Mouse (Mus musculus) cerebellum, postnatal 4 days (tissue): ENCODE results near the gene Peli2.

ENCODE experiments used
- DNase-seq, 2 experiments: peaks; one replicate each; pipeline ENCODE4 v3.0.0; 2022; ENCODE audit warnings: low spot score in 2 of 2, mixed read lengths in 1 of 2

Peli2 gene

DNA sequence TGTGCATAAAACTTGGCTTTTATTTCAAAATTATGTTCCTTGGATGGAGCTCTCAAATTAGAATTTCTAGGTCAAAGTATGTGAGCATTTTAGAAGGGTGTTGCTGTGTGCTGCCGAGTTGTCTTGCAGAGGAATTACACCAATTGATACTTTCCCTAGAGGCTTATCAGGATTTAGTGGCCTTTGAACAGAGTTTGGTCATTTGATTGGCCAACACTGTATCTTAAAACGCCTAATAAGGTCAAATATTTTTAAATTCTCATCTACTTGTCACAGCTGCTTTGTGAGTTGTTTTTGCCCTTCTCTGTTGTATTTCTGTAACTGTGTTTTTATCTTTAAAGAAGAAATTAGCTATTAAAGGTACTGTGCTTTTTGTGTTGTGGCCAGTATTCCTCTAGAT, 32.4 kb downstream of the Peli2 start:
- no peak for DNase-seq

DNA sequence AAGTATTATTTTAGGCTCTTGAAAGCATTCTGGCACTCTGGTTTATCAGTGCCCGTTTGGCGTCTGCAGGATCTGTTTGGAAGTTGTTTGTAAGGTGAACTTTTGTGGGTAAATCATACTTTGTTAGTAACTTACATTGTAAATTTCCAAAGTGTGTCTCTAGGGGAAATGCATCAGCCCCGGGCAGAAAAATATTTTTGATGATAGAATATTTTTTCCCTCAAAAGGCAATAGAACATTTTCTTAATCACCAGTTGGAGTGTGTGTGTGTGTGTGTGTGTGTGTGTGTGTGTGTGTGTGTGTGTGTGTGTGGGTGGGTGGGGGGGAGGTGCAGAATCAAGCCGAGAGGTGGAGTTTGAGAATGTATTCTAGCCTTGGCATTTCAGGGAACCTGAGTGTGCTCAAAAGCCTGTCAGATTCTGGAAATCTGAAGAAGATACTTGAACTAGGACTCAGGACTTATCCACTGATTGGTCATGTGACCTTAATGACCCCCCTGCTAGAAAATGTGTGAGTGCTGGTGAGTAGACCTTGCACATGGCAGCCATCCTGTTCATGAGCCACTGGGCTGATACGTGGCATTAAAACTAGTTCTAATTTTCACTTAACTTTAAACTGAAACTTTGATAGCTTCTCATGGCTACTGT, 33.4 kb downstream of the Peli2 start:
- DNase-seq, result no peak

DNA sequence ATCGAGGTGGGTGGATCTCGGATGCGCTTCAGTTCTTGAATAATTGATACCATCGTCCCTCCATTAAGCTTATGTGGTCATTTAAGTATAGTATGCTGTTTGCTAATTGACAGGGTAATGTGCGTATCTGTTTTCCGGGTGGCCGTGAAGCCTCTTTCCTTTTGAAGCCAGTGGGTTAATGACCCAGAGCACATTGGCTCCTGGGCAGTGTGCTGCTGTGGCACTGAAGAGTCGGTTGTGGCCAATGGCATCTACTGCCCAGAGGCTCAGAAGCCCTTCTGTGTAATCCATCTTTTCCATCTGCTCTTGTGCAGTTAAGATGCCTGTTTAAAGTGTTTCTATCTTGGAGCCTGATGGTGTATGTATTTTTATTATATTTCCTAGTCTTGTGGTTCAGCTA, 34.0 kb downstream of the Peli2 start:
- no peak for DNase-seq

DNA sequence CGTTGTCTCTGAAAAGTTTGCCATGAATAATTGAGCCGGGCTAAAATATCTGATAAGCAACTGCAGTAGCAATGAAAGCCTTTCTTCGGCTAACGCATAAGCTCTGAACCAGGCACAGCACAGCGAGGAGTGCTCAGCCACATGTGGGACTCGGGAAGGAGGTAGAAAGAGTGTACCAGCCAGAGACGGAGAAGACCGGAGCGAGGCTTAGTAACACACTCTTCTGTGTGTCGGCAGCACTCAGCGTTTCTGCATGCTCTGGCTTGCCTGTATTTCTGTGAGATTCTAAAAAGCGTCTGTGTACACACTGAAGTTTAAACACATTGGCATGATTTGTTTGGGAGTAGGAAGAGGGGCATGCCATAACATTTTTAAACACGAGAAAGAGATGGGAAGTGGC, 34.5 kb downstream of the Peli2 start:
- DNase-seq, result no peak

DNA sequence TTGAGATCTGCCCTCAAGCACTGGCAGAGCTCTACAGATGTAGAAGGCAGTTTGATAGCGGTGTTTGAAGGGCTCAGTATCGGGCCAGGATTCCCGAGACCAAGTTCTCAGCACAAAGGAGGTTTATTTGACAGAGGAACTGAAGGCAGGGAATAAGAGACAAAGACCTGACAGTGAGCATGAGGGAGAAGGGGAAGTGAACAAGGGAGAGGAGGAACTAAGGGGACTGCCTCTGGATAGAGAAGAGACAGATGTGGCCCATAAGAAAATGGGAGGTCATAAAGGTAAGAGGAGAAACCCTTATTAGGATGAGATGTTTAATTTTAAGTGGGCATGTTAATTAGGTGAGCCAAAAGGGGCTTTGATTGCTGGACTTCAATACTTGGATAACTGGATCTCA, 36.5 kb downstream of the Peli2 start:
- DNase-seq, result no peak

DNA sequence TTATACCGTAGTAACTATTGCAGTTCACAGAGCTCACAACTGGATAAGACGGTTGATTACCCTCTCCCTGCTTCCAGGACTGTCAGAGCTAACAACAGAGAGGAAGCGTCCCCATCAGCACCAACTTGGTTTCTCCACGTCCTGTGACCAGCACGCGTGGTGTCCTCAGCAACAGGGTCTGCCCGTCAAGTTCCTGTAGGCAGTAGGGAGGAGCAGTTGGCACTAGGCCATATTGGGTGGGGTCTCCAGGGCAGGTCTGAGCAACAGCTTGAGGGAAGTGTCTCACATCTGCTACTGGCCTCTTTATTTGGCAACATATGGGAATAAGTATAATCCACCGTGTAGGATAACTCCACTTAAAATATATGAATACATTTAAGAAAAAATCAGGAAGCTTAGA, 37.2 kb downstream of the Peli2 start:
- no peak for DNase-seq

DNA sequence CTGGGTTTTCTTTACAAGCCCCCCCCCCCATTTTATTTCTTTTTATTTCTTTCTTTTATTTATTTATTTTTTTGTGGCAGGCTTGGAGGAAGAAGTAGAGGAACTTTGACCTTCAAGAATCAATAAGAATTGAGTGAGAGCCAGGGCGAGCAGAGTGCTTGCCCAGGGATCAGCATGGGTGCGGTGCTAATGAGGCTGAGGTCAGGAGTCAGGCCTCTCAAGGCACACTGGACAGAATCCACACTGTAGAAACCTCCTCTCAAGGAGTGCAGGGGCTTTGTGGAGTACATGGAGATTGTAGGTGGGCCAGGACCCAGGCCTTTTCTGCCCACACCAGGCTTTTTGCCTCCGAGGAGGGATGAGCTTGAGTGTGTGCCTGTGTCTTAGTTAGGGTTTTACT, 38.8 kb downstream of the Peli2 start:
- DNase-seq, result no peak

DNA sequence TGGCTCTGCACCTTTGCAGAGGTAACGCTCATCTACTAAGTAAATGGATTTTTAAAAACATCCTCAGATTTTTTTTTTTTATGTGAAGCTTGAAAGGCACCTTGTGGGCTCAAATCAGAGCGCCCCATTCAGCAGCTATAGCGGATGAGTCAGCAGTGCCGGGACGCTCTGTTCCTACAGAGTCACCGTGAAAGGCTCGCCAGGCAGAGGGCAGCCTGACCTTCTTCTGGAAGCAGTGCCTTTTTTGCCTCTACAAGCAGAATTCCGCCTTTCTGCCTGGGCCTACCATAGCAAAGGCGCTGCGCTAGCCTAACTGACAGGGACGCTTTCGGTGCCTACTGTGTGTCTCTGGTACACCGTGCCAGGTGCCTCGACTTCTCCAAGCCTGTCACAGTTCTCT, 41.8 kb downstream of the Peli2 start:
- no peak for DNase-seq

DNA sequence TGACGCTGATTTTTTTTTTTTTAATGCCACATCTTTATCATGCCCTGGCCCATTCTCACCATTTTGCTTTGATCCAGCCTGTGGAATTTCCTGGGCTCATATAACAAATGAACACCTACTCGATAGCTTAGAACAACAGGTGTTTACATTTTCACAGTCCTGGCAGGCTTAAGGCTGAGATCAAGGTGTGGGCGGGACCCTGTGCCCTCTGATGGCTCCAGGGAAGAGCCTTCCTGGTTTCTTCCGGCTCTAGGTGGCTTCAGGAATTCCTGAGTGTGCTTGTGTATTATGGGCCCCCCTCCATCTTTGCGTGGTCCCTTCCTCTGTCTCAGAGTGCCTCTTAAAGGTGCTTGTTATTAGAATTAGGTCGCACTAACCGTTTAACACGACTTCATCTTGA, 44.3 kb downstream of the Peli2 start:
- no peak for DNase-seq

DNA sequence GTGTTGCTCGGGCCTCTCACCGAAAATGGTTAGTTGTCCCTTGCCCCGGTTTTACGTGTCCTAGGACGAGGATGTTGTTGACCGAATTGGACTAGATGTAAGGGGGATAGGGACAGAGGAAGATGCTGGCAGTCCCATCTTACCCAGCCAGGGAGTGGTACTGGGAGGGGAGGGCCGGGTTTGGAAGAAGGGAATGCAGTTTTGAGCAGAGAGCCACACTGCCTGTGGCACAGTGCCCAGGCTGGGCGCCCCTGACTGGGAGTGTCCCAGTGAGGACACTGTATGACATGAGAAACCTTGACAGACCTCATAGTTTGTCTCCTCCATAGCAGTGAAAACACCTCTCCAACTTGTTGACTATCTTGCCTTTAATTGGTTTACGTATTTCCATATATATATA, 45.8 kb downstream of the Peli2 start:
- DNase-seq, result no peak

DNA sequence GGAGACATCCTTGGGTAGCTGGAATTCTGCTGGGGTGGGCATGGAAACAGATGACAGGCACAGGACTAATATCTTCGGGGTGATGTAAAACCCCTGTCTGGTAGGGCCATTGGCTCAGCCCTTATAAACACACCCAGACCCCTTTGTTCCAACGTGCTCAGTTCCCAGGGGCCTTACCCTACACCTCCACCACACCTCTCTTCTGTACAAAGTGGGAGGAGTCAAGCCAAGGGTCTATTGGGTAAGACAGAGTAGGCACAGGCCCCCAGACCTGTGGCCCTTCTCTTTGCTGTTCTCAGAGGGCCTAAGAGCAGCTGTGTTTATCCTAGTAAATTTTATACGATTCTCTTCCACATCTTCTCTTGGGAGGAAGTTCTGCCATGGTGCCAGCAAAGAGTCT, 46.4 kb downstream of the Peli2 start:
- no peak for DNase-seq

DNA sequence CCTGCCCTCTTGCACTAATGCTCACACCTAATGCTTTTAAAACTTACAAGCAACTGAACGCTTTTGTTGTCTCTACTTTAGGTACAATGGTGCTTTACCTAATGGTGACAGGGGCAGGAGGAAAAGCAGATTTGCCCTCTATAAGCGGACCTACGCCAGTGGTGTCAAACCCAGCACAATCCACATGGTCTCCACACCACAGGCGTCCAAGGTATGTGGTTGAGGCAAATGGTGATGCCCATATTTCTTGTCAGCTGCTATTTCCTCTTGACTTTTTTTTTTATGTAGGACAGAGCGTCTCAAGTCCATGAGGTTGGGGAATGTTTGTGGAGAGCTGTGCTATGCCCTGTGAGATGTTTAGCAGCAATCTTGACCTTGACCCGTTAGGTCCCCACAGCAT, 47.5 kb downstream of the Peli2 start:
- DNase-seq, result no peak

DNA sequence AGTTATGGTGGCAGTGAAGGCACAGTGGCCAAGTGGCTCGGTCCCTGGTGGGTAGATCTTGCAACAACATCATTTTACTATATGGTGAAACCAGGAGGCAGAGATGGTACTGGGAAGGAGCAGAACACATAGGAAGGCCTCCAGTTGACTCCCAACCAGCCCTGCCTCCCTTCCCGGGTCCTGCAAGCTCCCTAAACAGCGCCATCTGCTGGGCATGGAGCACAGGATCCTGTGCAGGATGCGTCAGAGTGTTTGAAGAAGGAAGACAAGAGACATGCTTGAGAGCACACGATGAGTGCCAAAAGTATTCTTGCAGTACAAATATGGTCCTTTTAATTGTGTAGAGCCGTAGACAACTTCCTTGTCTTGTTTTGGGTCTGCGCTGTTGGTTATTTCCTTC, 49.3 kb downstream of the Peli2 start:
- DNase-seq, result peak in 1 of 2 experiments; percentile 69

DNA sequence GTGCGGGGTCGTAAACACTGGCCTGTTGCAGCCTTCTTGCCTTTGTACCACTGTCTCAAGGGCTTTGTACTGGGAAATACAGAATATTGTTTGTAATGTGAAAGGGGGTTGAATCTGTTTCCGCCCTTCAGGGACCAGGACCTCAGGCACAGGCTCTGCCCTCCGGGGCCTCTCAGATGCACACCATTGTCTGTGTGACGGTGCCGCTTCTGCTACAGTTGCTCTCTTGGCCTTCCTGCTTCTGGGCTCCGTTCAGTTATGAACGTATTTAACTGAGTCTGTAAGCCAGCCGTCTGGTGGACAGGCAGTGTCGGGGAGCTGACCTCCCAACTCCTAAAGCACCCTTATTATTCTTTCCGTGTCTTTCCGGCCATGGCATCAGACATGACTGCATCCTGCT, 50.6 kb downstream of the Peli2 start:
- DNase-seq, result no peak

DNA sequence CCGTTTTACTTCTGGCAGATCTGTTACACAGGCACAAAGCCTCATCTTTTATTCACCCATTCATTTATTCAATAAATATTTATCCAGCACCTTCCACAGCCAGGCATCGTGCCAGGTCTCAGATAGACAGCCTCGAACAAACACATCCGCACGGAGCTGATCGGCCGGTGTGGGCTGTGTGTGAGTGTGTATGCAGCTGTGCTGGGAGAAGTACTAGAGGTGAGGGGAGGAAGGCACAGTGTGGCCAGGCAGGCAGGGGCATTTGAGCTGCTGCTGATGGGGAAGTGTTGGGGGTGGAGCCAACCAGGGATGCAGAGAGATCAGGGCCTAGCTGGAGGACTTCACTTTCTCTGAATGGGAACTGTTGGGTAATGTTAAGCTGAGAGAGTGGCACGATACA, 51.4 kb downstream of the Peli2 start:
- DNase-seq, result no peak

DNA sequence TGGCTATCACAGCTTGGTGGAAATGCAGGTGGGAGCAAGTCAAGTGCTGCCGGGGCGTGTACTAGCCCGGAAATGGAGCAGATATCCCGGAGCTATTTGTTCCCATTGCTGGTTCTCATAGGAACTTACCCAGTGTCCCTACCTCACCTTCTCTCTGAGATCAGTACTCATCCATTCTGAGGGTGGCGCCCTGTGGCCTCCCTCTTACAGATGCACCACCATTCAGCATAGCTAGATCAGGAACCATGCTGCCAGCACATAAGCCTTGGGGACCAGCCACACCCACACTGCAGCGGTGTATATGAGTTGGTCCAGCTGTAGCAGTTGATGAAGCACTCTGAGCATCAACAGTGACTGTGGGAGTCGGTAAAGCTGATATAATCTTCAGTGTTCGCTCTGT, 52.3 kb downstream of the Peli2 start:
- DNase-seq, result peak in 1 of 2 experiments; percentile 3

DNA sequence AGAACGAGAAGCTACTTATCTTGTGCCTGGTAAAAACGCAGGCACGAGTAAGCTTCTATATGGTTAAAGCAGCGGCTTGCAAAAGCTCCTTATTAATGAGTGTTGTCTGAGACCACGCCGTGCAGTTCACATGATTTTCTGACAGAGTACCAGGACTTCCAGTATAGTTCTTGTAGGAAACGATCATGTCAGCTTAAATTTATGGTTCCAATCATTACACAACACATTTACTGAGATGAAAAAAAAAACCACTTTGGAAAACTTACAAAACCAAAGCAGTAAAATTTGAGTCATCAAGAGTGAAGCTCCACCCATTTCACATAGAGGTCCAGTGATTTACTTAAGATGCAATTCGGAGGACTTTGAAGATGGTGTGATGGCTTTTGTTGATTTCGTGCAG, 53.2 kb downstream of the Peli2 start:
- no peak for DNase-seq

DNA sequence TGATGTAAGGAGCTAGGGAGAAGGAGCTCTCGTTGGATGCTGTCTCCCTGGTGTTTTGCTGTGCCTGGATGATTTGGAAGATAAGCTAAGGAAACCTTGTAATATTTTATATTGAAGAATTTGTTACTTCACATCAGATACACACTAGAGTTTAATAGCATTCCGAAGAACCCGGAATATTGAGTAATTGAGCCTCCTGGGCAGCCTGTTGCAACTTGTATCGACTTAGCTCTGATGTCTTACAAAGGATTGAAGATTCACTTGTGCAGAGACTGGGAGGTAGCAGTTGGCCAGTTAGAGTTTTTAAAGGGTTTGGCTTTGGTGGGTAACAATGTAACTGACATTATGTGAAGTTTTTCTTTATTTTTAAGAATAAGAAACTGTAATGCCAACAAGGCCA, 53.7 kb downstream of the Peli2 start:
- no peak for DNase-seq

DNA sequence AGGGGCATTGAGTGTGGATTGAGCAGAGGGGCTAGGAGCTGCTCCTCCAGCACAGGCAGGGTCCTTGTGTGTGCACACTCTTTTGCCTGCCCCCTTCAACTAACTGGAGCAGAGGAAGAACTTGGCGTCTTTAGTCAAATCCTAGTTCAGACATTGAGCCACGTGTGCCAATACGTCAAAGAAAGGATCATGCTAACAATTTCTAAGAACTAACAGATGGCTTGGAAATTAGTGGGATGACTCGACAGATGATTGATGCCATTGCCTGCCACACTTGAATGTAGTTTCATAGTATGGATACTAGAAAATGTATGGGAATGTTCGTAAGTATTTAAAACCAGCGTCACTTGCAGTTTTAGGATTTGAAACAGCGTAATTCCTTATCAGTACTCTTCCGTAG, 54.5 kb downstream of the Peli2 start:
- no peak for DNase-seq

DNA sequence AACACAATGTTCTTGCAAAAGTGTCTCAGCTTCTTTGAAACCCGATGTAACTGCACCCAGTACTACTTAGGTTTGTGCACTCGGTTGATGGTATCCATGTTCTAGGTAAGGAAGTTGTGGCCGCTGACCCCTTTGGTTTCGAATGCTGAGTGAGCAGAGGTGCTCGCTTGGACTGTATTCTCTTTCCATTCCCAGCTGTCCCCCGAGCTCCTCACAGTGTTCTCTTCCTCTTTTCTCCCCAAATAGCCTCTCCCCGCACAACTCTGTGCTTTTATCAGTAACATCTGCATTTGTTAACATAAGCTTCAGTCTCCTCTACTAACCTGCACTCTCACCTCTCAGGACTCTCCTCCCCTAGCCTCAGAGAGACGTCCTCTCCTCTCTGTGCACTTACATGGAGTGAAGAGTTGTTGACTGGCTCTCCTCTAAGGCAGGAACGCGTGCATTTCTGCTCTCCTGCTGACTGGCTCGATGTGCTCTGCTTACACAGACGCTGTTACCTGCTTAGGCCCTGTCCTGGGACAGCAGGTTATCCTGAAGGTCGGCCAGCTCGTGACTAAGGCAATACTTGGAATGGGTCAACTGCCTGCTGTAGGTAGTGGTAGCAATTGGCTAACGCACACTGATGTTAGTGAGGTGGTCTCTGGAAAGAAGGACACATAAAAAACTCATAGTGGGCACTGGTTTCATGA, 57.8 kb downstream of the Peli2 start:
- no peak for DNase-seq

DNA sequence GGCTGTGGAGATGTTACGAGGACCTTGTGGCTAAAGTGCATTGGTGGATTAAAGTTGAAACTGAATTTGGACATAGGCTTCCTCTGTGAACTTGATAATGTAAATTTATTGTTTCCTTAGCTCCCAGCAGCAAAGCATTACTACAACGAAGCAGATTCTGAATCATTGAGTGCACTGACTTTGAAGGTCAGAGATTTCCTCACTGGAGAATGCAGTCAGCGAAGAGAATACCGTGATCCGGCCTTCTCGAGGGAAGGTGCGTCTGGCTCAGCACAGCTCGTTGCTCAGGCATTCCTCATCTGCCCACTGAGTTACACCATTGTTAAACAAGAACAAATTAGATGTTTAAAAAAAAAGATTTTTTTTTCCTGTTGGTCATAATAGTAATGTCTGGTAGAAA, 58.4 kb downstream of the Peli2 start:
- no peak for DNase-seq

DNA sequence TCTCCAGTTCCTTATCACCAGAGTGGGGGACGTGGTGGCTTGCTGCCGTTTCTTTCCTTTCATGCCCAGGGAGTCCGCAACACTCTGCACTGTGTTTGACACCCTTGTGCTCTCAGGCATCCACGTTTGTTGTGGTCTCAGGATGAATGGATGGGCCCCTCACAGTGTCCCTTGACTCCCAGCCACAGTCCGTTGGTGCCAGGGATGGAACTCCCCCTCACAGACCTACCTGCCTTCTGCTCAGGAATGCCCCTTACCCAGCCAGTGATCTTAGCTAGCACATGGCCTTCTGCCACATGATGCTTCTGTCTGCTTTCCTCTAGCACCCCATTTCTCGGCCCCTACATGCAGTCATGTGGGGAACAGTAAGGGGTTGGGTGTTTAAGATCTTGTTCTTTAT, 65.7 kb downstream of the Peli2 start:
- no peak for DNase-seq

DNA sequence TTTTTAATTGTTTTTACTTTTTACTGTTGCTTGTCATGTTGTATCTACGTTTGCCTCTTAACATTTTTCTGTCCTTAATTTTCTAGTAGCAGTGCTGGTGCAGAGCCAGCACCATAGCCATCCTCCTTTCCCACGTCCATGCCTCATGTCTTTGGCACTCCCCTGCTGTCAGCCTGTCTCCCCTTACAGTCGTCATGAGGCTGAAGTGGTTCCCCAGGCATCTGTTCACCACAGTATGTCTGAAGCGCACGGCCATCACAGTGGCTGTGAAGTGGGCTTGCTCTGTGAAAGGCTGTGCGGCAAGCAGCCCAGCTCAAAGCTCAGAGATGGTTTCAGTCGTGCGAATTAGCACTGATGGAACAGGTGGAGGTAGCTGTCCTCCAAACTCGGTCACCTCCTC, 66.5 kb downstream of the Peli2 start:
- DNase-seq, result no peak

DNA sequence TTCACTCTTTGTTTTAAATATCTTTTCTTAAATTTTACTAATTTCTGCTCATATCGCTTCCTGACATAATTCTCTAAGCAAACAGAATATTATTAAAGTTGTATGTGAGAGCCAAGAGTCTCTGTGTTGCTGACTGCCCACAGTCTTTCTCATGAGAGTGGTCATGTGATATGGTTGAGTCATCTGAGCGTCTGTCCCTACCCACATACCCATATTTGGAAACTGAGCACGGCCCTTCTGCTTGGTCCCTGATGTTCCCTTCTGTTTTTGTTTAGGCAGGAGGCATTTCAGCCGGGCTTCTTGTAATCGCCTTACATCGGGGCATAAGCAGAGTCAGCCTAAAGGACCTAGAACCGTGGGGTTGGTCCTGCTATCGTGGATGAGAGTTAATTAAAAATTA, 68.7 kb downstream of the Peli2 start:
- DNase-seq, result no peak
